Mouse (Mus musculus) c-Kit-positive CD71-positive TER-119-negative erythroid progenitor cells, embryonic 14.5 days (primary cell): ENCODE results near the gene Acyp2.

Source experiments
- DNase-seq: peaks from one replicate; pipeline ENCODE4 v3.0.0-alpha.2; 2013; ENCODE audit warnings: low read depth

The Acyp2 gene

DNA sequence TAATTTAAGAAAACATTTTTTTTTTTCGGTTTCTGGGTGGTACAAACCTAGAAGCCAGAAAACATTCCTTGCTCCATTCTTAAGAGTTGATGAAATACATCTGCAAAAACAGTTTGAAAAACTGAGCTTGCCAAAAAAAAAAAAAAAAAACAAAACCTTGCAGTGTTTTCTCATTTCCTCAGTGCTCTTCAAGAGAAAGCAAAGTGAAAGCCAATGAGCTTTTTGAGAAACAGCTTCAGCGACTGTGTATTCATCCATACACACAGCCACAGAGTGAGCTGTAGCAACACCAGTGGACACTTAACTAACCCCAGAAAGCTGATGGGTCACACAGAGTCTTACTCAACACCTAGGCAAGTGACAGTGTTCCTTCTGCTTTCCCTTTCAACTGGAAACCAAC, 69.4 kb downstream of the Acyp2 start:
- DNase-seq: no peak

DNA sequence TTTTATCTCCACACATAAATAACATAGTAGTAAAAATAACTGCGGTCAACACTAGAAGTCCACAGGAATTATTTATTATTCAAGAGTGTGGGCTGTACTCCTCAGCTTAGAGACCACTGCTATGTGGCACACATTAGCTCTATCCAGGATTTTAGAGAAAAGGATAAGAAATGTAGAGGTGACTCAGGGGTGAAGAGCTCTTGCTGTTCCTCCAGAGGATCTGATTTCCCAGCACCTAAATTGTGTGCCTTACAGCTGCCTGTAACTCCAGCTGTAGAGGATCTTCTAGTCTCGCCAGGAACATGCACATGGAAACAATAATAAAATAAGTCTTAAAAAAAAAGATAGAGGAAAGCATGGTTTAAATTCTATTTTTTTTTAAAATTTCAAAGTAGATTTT, 70.5 kb downstream of the Acyp2 start:
- no peak for DNase-seq

DNA sequence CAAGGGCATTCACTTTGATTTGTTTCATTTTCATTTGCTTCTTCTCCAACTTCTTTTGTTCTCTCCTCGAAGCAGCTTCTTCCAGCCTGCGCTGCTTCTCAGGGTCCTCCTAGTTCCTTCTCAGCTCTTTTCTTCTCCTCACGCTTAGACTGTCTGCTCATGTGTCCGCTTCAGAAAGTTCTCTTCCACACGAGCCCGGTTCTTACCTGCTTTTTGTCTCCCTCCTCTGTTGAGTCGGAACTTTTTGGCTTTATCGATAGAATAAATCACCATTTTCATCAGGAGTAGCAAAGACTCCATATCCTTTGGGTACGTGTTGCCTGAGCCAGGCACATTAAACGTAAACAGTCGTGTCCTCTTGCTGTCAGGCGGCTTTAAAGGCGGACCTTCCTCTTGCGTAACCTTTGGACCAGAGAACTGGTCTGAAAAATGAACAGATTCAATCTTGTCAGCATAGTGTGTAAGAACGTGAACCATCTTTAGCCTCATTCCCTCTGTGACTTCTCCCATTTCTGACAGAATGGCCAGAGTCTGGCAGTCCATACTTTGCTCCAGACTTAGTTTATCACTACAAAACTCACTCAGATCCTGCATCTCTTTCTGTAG, 76.5 kb downstream of the Acyp2 start:
- DNase-seq: no peak

DNA sequence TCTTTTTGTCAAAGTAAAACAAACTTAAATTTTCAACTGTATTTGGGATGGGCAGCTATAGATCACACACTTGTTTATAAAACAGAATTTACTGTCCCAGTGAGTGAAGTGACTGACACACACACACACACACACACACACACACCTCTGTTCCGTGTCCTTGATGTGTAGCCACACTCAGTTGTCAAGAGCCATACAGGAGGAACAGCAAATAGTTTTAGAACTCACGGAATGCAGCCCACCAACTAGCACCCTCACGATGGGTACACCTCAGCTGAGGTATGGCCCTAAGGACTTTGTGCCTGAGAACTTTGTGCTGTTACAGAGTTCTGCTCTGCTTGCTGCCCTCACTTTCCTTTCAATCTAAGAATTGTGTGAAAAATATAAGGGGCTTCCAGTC, 78.8 kb downstream of the Acyp2 start:
- DNase-seq: no peak

DNA sequence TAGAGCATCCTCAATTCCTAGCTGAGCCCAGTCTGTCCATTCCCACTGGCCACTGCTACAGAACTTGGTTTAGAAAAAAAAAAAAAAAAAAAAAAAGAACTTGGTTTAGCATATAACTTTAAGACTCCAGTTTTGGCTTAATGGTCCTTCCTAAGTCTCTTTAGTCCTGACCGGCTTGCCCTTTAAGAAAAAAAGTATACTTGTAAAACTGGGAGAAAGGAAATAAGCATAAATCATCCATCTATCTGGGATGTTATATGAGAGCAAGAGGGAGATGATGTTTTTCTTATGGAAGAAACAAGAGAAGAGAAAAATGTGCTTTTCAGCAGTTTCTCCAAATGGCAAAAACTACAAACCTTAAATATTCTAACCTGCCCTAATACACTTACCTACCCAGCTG, 89.2 kb downstream of the Acyp2 start:
- DNase-seq: no peak

DNA sequence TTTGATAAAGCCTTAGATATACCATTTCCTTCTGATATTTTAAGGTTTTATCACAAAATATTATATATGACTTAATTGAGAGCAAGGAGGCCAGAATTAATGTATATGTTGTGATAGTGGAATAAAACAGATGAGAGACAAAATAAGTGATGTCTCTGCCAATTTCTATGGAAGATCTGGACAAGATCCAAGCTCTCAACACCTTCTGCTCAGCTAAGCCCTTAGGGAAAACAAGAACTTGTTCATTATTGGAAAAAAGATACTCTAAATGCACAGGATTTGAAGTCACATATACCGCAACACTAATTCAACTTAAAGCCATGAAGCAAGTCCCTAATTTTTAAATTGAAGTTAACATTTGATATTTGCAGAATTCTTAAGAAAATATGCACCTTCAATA, 96.0 kb downstream of the Acyp2 start:
- DNase-seq: no peak

DNA sequence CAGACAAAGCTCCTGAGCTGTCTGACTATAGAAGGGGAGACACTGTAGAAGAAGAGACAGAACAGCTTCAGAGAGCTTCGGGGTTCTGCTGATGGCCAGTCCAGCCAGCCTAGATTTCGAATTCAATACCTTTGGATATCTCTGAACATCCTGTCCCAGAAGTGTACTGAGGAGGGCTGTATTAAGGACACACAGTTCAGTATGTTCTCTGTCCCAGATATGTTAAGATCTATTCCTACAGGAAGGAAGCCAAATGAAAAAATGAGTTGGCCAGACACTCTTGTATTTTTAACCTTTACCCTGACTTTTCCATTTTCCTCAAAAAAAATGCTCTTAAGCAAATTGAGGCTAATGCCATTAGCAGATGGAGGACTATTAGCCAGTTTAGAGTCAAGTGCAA, 132.3 kb downstream of the Acyp2 start:
- DNase-seq: no peak

DNA sequence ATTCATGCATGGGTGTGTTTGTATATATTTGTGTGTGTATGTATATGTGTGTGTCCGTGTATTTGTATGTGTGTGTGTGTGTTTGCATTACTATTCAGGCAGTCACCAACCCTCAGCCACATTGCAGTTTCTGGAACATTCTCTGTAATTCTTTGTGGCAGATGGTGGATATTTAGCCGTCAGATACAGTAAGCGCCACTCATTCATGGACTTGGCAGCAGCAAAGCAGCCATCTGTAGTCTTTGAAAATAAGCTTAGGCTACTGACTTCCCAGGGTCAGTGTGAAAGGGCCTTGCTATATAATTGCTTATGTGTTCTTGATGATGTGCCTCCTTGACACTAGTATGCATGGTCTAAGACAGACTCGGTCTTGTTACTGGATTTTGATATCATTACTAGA, 141.2 kb downstream of the Acyp2 start:
- no peak for DNase-seq

DNA sequence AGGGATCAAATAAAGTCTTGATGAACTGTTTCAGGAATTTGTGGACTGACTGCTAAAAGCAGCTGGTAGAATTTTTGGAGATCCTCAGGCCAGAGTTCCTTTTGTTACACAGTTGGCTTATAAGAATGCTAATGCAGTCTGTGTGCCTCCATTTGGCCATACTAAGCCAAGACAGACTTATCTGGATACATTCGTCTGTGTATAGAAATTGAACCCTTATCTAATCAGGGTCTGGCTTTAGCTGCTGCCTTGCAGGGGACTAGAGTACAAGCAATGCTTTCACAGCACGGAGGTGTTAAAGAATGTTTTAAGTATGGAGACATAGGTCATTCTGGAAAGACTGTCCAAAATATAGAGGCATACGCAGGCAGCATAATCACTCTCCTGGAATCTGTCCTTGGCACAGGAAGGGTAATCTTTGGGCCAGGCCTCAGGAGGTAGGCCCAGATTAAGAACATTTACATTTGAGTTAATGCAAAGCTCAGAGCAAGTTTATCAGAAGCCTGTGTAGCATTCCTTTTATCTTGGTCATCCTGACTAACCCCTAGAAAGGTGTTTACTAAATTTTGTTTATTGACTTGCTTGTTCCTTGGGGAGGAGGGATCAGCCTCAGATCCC, 150.5 kb downstream of the Acyp2 start:
- DNase-seq: no peak

DNA sequence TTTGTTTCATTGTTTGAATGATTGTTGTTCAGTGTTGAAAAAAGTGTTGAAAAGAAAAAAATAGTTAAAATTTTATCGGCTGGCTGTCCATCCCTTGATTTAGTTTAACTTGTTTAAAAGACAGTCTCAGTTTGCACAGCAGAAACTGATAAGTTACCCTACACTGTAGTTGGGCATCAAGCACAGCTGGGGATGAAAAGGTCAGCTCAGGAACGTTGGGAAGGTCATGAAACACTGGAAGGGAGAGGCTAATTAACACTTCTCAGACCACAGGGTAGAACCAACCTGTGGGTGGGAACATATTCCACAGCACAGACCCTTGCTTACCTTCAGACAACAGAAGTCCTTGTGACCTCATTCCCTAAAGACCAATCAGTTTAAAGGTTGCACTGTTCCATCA, 152.2 kb downstream of the Acyp2 start:
- no peak for DNase-seq

DNA sequence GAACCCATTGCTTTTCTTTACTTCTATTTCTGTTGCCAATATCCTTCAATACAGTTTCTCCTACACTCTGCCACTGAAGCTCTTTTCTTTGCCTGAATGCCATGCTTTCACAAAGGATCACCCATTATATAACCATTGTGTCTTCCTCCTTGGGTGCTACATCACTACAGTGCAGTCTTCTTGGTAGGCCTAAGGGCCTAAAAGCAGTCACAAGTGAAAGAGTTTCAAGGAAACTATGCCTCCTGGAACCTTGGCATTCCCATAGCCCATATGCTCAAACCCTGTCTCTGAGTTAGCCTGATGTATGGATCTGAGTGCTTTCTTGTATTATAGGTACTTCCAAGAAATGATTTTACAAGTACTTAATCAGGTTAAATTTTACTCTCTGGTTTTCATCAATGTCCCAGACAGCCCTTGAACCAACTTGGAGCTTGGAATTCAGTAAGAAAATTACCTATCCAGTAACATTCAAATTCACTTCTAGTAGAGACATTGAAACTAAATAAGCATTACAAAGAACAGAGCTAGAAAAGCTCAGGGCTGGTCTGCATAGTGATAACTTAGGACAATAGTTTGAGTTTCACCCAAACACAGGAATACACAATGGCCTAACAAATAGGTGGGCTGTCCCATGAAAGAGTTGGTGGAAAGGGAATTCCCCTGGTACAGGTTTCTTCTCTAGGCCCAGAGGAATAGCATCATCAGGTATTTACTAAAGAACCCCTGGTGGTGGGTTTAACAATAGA, 157.7 kb downstream of the Acyp2 start:
- no peak for DNase-seq

DNA sequence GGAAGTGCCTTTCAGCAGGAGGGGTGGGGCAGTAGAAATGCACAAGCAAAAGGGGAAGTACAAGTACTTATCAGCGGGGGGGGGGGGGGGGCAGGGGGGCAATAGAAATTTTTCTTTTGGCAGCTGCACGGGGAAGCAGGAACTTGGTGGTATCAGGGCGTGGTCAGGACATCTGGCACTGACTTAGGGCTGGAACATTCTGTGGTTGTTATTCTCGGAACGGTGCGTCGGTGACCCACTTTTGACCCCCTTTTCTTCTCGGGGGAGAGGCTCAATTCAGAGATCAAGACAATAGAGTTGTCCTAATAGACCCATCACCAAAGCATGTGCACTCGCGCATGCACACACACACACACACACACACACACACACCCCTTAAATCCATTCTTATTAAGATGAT, 161.2 kb downstream of the Acyp2 start:
- no peak for DNase-seq

DNA sequence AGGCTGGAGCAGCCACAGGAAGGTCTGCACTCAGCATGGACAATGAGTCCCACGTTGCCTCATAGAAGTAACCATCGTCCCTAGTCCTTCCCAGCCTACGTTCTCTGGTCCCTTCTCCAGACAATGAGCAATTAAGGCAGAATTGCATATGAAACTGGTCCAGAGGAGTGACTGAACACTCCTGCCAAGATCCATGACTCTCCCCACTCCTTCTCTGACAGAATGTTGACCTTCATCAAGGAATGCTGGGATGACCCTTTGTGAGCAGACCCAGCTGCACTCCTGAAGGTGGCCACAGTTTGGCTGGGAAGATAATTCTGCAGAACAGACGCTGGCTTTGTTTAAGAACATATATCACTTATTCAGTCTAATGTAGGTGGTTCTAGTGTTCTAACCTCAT, 166.1 kb downstream of the Acyp2 start:
- DNase-seq: no peak

DNA sequence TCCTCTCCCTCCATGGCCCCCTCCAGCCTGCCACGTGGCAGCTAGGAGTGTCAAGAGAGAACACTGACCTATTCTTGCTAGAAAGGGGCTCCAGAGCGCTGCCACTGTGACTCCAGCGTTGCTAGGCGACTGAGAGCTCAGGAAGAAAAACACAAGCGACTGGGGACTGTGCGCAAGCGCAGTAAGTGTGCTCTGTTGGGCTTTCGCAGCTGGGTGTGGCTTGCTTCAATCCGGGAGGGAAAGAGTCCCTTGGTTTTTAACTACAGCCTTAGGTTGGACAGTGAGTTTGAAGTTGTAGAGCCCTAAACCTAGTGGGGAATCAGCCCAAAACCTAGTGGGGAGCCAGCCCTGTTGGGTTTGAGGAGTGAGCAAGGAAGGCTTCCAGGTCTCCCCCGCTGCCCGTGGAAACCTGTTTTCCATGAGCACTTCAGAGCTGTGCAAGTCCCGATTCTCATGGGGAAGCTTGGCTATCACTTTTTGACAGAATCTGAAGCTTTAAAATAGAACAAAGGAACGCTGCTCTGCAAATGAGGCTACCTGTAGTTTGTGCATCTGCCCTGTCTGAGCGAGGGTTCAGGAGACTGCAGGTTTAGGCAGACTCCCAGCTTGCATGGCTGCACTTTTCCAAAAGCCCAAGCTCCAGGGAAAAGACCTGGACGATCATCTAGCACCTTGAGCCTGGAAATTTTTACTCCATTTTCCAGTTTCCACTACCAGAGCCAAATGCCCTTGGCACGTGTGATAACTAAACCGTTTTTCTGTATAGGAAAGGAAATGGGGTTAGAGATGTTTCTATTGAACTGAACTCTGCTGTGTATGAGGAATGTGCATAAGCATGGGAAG, 177.4 kb downstream of the Acyp2 start, which contains the start of gene 4930505A04Rik:
TSS of gene 4930505A04Rik (minus strand) at position 77 of the 843 bp plus-strand sequence.
- peak; percentile 58 for DNase-seq

DNA sequence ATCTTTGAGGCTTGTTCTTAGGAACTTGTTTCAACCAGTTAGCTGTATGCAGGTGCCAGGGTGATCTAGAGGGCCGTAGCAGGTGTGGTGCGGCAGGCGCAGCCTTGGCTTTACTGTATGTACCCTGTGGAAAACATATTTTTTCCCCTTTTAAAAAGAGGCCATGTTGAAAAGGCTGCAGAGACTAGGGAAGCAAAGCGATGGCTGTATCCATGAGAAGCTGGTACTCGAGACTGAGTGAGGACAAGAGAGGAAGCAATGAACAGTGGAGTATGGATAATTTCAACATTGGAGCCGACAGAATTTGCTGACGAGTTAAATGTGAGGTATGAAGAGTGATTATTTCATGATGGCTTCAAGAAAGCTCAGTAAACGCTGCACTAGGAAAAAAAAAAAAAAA, 178.2 kb downstream of the Acyp2 start:
- no peak for DNase-seq
